Mouse (Mus musculus): ENCODE measurements at regions not wholly inside any gene's neighbourhood (a gene's known extent, or its start where the extent isn't known, plus 50 kb on each side); places are given as distances from the start of the nearest gene placed in this dataset.

DNA sequence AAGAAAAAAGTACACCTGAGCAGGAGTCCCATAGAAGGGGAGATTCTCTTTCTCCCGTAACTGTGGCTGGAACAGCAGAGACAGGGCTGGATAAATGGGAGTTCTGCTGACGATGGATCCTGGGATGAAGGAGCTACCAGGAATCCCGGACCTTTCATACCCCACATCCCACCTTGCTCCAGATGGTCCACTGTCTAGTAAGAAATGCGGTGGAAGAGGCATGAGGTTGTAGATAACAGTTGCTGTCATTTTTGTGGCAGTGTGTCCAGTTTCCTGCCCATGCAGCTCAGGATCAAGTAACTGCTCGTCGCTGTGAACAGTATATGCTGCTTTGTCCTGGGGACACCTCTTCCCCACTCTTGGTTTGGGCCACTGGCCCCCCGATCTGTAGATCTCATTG is 190.1 kb upstream of the Mphosph6 start:
- H3K4me1 ChIP-seq (replicated peaks; ENCODE audit: control insufficient read depth, insufficient read depth), result no peaks in the 10 kb centered on the region
- no peaks in the 10 kb centered on the region for H3K36me3 ChIP-seq (ENCODE audit: control insufficient read depth, insufficient read depth, low read length)
- ATAC-seq (ENCODE audit: low FRiP score, low TSS enrichment) (no peak), DNase-seq (ENCODE audit: low spot score) (no peak)
- no peak overlapping the region for H3K4me3 ChIP-seq (ENCODE audit: low read depth, low read length)
- no peak overlapping the region for H3K27ac ChIP-seq (replicated peaks)
- H3K9me3 ChIP-seq (ENCODE audit: control insufficient read depth, low read length), result no peaks in the 10 kb centered on the region
- WGBS, result 90% methylated on average over 7 of the region's 7 CpGs
- no peak overlapping the region for H3K9ac ChIP-seq (ENCODE audit: low read length)
- no peak overlapping the region for H3K4me2 ChIP-seq (replicated peaks; ENCODE audit: low read depth)
- H3K27me3 ChIP-seq (ENCODE audit: control insufficient read depth, insufficient read depth, low read length), result no peaks in the 10 kb centered on the region
- TF ChIP-seq CTCF (IDR thresholded peaks at IDR 0.05; ENCODE audit: low read depth) (no peak), EP300 (optimal IDR thresholded peaks at IDR 0.05) (no peak)

DNA sequence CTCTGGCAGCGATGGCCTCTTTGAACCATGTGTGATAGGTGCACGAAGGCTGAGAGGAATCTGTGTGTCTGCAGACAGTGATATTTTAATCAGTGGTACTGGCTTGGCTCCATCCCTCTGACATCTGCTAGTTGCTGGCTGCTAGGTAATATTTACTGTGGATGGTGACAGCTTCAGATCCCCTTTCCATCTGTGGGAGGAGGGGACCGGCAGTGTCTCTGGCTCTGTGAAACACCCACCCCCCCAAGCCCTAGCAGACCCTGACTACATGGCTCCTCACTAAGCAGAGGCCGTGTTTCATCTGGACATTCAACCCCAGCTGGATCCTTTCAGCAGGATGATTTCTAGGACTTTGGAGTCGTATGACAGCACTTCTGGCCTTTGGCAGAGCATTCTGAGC is 187.0 kb upstream of the Mphosph6 start:
- no peak for DNase-seq (ENCODE audit: low spot score)
- H3K4me2 ChIP-seq (replicated peaks; ENCODE audit: low read depth), result no peak overlapping the region
- WGBS, result 52% methylated on average over 5 of the region's 5 CpGs
- no peaks in the 10 kb centered on the region for H3K9me3 ChIP-seq (ENCODE audit: control insufficient read depth, low read length)
- no peaks in the 10 kb centered on the region for H3K27me3 ChIP-seq (ENCODE audit: control insufficient read depth, insufficient read depth, low read length)
- no peak for TF ChIP-seq EP300 (optimal IDR thresholded peaks at IDR 0.05)
- no peak for TF ChIP-seq CTCF (IDR thresholded peaks at IDR 0.05; ENCODE audit: low read depth)
- no peak for ATAC-seq (ENCODE audit: low FRiP score, low TSS enrichment)
- no peak overlapping the region for H3K27ac ChIP-seq (replicated peaks)
- no peak overlapping the region for H3K9ac ChIP-seq (ENCODE audit: low read length)
- no peaks in the 10 kb centered on the region for H3K4me1 ChIP-seq (replicated peaks; ENCODE audit: control insufficient read depth, insufficient read depth)
- no peak overlapping the region for H3K4me3 ChIP-seq (ENCODE audit: low read depth, low read length)
- no peaks in the 10 kb centered on the region for H3K36me3 ChIP-seq (ENCODE audit: control insufficient read depth, insufficient read depth, low read length)

DNA sequence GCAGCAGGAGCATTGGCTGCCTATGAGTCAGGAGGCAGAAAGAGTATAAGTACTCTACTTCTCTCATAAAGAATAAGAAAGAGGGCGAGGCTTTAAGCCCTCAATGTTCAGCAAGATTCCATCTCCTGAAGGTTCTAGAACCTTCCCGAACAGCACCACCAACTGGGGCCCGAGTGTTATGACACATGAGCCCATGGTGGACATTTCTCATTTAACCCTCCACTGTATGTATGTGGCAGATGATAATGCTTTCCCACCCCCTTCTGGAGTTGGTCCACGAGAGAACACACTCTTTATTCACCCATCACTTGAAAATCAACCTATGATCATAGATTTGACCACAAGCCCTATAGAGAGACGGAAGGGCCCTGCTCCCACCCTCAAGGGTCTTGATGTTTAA is 166.6 kb upstream of the Mphosph6 start:
- DNase-seq (ENCODE audit: low spot score) (no peak), ATAC-seq (ENCODE audit: low FRiP score, low TSS enrichment) (no peak)
- H3K9me3 ChIP-seq (ENCODE audit: control insufficient read depth, low read length), result no peaks in the 10 kb centered on the region
- TF ChIP-seq EP300 (optimal IDR thresholded peaks at IDR 0.05), result no peak
- no peak for TF ChIP-seq CTCF (IDR thresholded peaks at IDR 0.05; ENCODE audit: low read depth)
- WGBS, result 78% methylated on average over 5 of the region's 5 CpGs
- no peak overlapping the region for H3K9ac ChIP-seq (ENCODE audit: low read length)
- H3K27ac ChIP-seq (replicated peaks), result no peak overlapping the region
- H3K4me1 ChIP-seq (replicated peaks; ENCODE audit: control insufficient read depth, insufficient read depth), result no peaks in the 10 kb centered on the region
- H3K4me2 ChIP-seq (replicated peaks; ENCODE audit: low read depth), result no peak overlapping the region
- no peak overlapping the region for H3K4me3 ChIP-seq (ENCODE audit: low read depth, low read length)
- no peaks in the 10 kb centered on the region for H3K36me3 ChIP-seq (ENCODE audit: control insufficient read depth, insufficient read depth, low read length)
- no peaks in the 10 kb centered on the region for H3K27me3 ChIP-seq (ENCODE audit: control insufficient read depth, insufficient read depth, low read length)

DNA sequence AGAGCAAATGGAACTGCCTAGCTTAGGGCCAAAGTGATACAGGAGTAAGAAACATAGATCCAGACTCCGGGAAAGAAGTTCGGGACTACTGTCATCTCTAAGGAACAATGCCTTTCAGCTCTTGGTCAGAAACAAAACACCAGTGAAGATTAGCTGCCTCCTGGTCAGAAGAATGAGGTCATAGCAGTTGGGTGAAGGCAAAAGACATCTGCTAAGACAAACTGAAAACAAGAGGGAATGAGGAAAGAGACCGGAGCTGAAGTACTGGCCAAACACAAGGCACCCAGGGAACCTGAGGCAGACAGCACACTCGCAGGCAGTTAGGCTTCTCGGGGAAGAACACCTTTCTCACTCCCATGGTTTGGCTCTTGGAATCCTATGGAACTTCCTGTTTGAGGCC is 164.8 kb upstream of the Mphosph6 start:
- Histone ChIP-seq H3K9ac (ENCODE audit: low read length) (no peak overlapping the region), H3K27ac (replicated peaks) (no peak overlapping the region), H3K9me3 (ENCODE audit: control insufficient read depth, low read length) (no peaks in the 10 kb centered on the region), H3K4me2 (replicated peaks; ENCODE audit: low read depth) (no peak overlapping the region), H3K4me3 (ENCODE audit: low read depth, low read length) (no peak overlapping the region), H3K27me3 (ENCODE audit: control insufficient read depth, insufficient read depth, low read length) (no peaks in the 10 kb centered on the region), H3K36me3 (ENCODE audit: control insufficient read depth, insufficient read depth, low read length) (no peaks in the 10 kb centered on the region), H3K4me1 (replicated peaks; ENCODE audit: control insufficient read depth, insufficient read depth) (no peaks in the 10 kb centered on the region)
- no peak for TF ChIP-seq EP300 (optimal IDR thresholded peaks at IDR 0.05)
- no peak for TF ChIP-seq CTCF (IDR thresholded peaks at IDR 0.05; ENCODE audit: low read depth)
- DNase-seq (ENCODE audit: low spot score), result no peak
- ATAC-seq (ENCODE audit: low FRiP score, low TSS enrichment), result no peak
- 83% methylated on average over 5 of the region's 5 CpGs for WGBS

DNA sequence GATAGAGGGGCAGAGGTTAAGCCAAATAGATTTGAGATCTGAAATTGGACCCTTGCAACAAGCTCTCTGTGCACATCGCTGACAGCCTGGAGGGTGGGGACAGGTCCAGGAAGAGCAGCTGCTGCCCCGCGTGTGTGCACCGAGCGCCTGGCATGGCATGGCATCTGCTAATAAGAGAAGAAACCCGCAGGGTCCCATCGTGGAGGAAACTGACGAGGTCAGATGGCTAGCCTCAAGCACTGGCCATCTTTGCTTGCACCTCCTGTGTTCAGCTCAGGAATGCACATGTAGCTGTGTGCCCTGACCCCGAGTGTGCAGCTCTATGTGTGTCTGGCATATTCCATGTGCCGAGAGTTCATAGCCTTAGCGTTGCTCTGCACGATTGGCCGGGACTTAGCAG is 161.7 kb upstream of the Mphosph6 start:
- no peaks in the 10 kb centered on the region for H3K36me3 ChIP-seq (ENCODE audit: control insufficient read depth, insufficient read depth, low read length)
- no peak for ATAC-seq (ENCODE audit: low FRiP score, low TSS enrichment)
- no peak overlapping the region for H3K4me2 ChIP-seq (replicated peaks; ENCODE audit: low read depth)
- TF ChIP-seq EP300 (optimal IDR thresholded peaks at IDR 0.05), result no peak
- TF ChIP-seq CTCF (IDR thresholded peaks at IDR 0.05; ENCODE audit: low read depth), result no peak
- no peaks in the 10 kb centered on the region for H3K9me3 ChIP-seq (ENCODE audit: control insufficient read depth, low read length)
- H3K4me3 ChIP-seq (ENCODE audit: low read depth, low read length), result no peak overlapping the region
- H3K27me3 ChIP-seq (ENCODE audit: control insufficient read depth, insufficient read depth, low read length), result no peaks in the 10 kb centered on the region
- no peak for DNase-seq (ENCODE audit: low spot score)
- 83% methylated on average over 13 of the region's 13 CpGs for WGBS
- no peak overlapping the region for H3K9ac ChIP-seq (ENCODE audit: low read length)
- no peak overlapping the region for H3K27ac ChIP-seq (replicated peaks)
- H3K4me1 ChIP-seq (replicated peaks; ENCODE audit: control insufficient read depth, insufficient read depth), result no peaks in the 10 kb centered on the region

DNA sequence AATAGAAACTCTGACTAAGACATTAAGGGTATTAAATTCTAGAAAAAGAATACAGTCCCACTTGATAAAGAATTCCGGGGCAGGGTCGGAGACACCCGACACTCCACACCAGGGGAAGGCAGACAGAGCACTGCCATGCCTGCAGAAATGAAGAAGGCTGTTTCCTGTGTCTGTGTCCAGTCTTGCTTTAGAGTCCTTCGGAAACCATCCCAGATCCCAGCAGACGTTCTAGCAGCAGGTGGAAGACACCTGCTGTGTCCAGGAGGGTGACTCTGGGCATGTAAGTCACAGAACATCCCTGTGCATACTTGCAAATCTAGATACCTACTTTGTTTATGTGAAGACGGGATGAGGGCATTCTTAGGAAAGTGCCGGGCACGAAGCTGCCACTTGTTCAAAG is 160.9 kb upstream of the Mphosph6 start:
- 68% methylated on average over 8 of the region's 8 CpGs for WGBS
- no peak overlapping the region for H3K27ac ChIP-seq (replicated peaks)
- H3K4me3 ChIP-seq (ENCODE audit: low read depth, low read length), result no peak overlapping the region
- DNase-seq (ENCODE audit: low spot score), result no peak
- no peak overlapping the region for H3K4me2 ChIP-seq (replicated peaks; ENCODE audit: low read depth)
- H3K27me3 ChIP-seq (ENCODE audit: control insufficient read depth, insufficient read depth, low read length), result no peaks in the 10 kb centered on the region
- ATAC-seq (ENCODE audit: low FRiP score, low TSS enrichment), result no peak
- no peaks in the 10 kb centered on the region for H3K4me1 ChIP-seq (replicated peaks; ENCODE audit: control insufficient read depth, insufficient read depth)
- no peaks in the 10 kb centered on the region for H3K9me3 ChIP-seq (ENCODE audit: control insufficient read depth, low read length)
- no peak overlapping the region for H3K9ac ChIP-seq (ENCODE audit: low read length)
- no peaks in the 10 kb centered on the region for H3K36me3 ChIP-seq (ENCODE audit: control insufficient read depth, insufficient read depth, low read length)
- TF ChIP-seq CTCF (IDR thresholded peaks at IDR 0.05; ENCODE audit: low read depth) (no peak), EP300 (optimal IDR thresholded peaks at IDR 0.05) (no peak)
